Mouse (Mus musculus) urinary bladder, postnatal 36 days (tissue): ENCODE results near the gene Trim29.

Experiments
- DNase-seq, 2 experiments: peaks; one replicate each; pipeline ENCODE4 v3.0.0; 2022; ENCODE audit warnings: low spot score in 2 of 2, mixed read lengths in 1 of 2

Trim29 gene

DNA sequence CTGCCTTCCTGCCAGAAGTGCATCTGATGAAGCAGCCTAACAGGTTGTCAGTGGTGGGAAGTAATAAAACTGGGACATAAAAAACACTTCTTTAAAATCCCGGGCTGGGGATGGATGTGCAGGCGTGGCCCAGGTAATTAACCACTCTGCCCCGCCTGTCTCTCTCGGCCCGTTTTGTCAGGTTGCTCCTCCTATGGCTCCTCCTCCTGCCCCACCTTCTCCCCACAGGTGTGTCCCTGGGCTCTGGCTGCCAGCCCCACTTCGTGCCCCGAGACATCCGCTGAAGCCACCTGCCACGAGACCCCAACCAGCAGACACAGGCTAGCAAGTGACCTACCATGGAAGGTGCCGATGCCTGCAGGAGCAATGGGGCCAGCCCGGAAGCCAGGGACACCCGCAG, at the start of gene Trim29:
Gene Trim29 (plus strand): TSS at position 311 of the 400 bp plus-strand sequence.
- DNase-seq, result peak; percentile 57 to 62

DNA sequence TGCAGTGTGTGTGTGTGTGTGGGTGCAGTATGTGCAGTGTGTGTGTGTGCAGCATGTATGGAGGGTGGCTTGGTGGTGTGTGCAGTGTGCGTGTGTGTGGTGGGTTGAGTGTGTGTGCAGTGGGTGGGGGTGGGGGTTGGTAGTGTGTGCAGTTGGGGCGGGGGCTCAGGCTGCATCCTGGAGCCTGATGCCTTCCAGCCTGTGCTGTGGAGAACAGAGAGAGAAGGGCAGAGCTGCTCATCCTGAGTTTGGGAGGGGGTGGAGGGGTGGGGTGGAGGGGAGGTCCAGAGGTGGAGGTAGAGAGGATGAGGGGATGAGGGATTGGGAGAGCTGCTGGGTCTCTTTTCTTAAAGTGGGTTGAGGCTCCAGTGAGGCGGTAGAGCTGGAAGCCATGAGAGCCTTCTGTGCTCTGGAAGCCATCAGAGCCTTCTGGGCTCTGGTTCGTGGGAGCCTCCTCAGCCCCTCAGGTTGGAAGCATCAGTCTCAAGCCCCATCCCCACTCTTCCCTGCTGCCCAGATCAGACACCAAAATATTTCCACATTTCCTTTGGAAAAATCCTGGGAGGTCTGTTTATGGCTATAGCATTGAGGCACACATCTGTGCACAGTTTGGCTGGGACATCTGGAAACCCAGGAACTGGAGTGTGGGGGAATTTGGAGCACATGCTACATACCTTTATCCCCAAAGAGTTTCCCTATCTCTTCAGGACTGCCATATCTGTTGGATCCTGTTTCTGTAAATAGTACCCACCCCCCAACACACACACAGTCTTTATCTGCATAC, 49.3 kb upstream of the Trim29 start:
- DNase-seq, result no peak

DNA sequence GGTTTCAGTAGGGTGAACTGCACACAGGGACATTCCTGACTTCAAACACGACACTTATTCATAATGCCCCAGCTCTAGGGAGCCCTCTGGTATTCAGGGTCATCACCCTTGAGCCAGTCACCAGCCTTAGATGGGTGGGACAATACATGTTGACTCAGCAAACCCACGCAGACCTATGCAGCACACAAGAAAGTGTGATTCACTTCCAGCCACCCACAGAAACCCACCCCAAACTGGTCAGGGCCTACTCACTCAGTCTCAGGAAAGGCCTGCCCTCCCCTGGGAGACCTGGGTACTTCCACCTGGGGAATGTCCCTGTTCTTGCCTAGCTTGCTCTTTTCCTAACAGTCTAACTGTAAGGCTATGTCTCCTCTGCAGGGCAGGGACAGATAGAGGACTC, 48.7 kb upstream of the Trim29 start:
- DNase-seq, result no peak

DNA sequence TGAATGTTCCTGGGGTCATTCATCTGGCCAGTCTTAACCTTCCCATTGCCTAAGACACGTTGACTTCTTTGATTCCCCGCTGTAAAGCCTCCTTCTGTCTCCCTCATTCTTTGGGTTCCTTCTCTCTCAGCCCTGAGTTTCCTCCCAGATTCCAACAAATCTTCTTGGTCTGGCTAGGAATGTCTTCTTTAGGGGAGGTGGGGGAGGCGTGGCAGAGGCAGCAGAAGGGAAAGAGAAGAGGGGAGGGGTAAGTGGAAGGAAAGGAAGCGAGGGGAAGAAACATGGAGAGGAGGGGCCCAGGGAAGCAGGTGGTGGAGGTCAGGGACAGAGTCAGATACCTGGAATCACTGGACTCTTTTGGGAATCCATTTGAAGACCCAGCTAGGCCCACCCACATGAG, 48.3 kb upstream of the Trim29 start:
- DNase-seq, result no peak

DNA sequence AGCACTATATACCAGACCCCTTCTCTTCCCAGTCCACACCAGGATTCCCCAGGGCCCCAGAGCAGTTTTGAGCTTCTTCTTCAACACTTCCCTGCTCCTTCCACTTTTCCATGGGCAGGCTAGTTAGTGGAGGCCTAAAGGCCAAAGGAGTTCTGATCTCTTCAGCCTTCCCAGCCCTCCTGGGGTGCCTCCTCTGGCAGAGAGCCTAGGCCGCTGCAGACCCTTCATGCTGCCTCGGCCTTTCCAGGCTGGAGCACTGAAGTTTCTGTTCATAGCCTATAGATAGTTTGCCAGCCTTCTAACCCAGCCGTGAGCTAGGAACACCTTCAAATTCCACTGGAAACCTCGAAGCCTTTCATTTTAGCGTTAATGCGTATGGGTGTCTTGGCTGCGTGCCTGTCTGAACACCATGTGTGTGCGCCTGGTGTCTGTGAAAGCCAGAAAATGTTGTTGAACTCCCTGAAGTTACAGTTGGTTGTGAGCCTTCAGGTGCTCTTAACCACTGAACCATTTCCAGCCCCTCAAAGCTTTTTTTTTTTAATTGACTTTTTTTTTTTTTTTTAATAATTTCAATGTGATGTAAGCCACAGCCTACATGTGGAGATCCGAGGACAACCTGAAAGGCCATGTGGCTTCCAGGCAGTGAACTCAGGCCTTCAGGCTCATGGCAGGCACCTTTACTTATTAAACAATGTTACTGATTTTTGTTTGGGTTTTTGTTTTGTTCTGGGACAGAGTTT, 47.7 kb upstream of the Trim29 start:
- DNase-seq, result no peak

DNA sequence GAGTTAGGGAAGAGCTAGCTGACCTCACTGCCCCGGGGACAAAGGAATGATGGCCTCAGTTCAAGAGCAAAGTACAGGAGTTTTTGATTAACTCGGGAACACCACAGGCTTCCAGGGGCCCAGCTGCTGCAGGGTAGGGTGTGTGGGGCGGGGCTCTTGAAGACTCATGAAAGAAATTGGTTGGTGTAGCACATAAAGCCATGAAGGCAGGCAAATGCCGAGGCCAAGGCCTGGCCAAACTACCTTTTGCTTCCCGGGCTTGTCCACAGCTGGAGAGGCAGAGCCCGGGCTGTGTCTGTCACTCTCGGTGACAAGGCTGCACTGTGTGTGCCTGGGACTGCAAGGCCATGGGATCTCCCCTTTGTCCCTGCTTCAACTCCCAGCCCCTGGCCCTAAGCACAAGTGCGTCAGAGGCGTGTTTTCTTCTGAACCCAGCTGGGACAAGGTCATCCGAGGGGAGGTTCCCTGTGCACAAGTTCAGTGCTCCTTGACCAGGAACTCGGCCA, 46.6 kb upstream of the Trim29 start:
- DNase-seq, result peak in 1 of 2 experiments; percentile 45

DNA sequence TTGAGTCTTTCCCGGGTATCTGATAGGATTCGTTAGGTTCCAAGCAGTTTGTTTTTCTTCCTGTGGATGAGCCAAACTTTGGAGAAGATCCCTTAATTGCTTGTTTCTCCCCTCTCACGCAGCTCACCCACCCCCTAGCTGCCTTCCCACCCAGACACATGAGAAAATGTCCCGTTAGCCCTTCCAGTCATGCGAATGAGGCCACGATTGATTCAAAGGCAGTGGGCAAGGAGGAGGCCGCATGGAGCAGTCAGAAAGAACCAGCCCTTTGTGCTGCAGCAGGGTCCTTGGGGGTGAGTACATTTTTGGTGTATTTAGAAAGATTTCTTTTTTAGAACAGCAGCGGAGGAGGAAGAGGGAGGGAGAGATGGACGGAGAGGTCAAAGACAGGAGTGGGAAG, 45.5 kb upstream of the Trim29 start:
- no peak for DNase-seq

DNA sequence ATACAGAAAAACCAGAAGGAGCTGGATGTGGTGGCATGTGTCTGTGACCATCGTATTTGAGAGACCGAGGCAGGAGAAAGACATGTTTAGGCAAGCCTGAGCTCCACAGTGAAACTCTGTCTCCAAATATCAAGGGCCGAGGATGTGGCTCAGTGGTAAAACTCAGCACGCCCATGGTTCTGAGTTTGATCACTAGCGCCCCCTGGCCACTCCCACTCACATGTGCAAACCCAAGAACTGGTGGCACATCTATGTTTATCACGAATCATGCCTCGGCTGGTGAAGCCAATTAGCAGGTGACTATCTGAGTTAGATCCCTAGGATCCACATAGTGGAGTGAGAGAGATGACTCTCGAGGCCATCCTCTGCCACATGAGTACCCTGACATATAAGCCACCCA, 43.3 kb upstream of the Trim29 start:
- DNase-seq, result no peak

DNA sequence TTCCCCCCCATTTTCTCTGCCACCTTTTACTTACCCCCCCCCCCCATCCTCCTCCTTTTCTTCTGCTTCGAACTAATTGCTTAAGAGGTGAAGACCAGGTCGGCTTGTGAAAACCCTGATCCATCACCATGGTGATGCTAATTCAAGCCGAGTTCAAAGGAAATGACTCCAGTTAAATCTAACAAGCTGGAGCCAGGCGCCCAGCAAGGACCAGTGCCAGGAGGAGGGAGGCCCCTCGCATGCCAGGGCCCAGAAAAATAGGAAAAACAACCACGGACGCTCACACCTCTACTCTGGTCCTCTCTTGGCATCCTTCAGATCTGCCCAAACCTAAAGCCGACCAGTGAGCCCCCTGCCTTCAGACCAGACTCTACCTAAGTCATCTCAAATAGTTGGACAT, 41.5 kb upstream of the Trim29 start:
- no peak for DNase-seq

DNA sequence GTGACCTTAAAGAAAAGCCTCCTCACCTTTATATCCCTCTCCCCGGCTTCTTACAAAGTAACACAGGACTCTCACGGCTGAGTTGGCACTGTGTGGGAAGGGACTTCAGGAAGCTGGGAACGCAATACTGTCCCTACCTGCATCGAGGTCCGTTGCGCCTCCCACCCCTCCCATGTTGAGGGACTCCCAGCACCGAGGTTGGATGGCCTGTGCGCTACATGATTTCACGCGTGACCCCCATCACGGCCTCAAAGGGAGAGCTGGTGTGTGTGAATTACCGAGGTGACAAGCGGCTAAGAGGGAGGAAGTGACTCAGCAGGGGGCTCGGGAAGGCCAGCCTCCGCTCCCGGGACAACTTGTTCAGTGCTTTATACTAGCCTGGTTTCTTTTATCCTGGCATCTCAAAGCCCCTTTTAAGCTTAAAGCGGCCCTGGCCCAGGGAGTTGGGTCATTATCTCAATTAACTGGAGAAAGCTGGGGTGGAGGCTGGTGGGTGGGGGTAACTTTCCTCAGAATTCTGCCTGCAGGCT, 39.9 kb upstream of the Trim29 start:
- no peak for DNase-seq

DNA sequence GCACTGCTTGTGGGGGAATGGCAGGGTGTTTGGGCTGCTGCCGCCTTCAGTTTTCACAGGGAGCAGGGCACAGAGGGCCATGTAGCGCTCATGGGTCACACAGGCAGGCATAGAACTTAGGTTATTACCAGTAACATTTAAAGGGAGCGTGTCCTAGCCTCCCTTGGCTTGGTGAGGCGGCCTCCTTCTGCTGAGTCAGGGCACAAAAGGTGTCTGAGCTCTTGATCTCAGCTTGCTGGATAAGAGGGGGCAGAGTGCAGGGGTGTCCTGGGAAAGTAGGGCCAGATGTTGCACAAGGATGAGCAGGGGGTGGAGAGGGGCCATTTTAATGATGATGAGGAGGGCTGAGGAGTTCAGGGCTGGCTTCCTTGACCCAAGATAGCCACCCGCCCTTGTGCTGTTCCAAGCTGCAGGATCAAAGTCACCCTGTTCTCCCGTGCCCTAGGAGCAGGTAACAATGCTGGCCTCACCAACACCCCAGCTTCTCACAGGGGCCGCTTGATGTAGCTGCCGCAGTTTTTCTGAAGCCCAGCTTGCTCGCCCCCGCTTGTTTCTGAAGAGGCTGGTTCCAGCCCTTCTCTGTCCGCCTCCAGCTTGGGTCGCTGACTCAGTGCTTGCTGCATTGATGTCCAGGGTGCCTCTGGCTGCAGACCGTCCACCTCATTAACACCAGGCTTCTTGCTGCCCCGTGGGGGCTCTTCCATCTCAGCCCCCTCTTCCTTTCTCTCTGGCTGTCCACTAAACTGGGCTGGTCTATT, 38.7 kb upstream of the Trim29 start:
- DNase-seq, result no peak

DNA sequence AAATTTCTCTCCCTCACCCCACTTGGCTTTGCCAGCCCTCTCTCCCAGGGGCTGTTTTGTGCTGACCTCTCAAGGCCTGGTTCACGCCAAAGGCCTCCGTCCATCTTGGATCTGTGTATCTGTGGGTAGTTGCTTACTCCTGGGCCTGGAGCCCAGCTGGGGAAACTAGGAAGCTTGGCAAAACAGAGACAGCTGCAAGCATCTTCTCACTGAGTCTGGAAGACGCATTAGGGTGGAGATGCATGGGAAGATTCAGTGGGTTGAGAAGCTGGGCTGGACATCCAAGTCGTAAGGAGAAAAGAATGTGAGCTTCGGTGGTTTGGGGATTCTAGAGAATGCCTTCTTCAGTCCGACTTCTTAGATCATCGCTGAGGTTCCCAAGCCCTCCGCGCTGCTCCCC, 36.9 kb upstream of the Trim29 start:
- DNase-seq, result no peak

DNA sequence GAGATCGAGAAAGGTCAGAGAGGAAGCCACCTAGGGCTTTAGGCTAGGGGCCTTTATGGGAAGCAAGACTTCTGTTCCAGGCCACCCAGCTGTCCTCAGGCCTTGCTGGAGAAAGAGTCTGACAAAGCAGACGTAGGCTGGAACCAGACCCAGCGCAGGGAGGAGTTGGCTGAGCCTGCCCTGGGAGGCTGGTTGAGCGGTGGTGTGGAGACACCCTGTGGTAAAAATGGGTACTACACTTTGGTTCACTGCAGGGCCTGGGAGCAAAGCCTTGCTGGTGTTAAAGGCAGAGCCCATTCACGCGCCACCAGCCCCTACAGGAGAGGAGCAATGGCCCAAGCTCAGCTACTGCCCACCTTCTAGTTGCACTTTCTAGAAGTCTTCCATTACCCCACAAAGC, 26.4 kb upstream of the Trim29 start:
- peak; percentile 73 to 79 for DNase-seq

DNA sequence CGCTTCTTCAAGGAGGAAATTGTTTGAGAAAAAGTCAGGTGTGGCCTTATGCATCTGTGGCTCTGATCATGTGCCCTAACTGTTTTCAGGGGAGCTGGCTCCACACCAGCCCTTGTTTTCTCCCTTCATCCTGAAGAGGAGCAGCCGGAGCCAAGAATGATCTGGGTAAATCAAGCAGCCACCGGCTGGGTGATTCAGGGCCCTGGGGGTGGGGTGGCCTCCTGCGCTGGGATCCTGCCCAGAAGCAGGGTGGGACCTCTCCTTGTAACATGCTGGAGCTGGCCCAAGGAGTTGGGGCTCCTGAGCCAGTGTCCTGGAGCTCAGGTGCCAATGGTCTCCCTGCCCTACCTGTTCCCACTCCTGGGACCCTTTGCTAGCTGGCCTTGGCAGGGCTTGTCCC, 25.4 kb upstream of the Trim29 start:
- DNase-seq, result peak in 1 of 2 experiments; percentile 58

DNA sequence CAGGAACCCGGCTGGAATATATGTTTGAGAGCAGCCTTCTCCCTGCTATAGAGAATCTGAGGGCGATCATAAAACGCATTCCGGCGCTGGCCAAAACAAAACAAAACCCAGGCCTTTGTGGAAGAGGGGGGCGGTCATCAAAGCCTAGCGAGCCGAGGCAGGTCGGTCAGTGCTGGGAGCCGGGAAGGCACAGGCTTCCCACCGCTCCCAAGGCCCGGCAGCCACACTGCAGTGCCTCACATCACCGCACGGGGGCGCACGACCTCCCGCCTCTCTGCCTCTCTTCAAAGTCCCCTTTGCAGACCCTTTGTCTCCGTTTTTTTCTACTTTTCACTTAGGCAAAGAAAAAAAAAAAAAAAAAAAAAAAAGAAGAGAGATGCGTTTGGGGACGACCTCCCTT, 23.8 kb upstream of the Trim29 start:
- DNase-seq, result peak in 1 of 2 experiments; percentile 65

DNA sequence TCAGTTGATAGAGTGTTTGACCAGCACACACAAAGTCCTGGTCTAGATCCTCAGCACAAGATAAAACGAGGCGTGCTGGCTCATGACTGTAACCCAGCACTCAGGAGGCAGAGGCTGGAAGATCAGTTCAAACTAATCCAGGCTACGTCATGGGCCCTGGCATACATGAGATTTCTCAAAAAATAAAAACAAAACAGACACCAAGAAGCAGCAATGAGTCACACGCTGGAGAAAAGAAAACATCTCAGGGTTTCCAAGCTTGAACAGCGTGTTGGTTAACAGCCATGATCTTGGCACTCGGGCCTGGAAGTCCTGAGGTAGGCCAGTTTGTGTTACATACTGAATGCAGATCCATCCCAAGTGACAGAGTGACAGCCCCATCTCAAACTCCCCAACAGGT, 17.6 kb upstream of the Trim29 start:
- DNase-seq, result no peak

DNA sequence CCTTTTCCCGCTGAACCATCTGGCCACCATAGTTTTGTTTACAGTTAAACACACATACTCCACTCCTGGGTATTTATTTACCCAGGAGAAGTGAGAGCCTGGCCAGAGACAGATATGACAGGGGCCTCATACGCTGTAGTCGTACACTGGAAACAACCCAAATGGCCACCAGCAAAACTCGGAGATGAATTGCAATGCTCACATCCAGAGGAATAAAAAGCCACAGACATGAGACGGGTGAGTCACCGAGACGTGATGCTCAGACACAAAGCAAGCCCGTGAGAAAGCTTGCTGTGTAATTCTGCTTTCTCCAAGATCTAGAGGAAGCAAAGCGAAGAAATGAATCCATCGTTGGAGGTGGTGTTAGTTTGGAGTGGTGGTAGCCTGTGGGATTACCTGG, 10.3 kb upstream of the Trim29 start:
- no peak for DNase-seq

DNA sequence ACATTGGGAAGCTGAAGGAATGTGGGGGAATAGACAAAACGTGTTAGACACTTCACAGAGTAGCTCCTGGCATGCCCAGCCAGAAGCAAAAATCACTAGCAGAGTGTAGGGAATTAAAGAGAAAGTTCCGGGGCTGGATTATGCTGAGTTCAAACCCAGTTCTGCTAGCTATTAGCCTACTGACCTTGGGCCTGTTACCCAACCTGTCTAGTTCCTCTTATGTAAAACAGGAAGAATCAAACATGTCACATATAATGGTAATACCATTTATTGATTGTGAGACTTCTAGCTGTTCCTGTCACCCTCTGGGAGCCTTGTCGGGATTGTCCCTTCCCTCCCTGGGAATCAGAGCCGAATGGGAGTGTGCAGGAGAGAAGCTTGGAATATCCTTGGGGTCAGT, 7.7 kb upstream of the Trim29 start:
- no peak for DNase-seq

DNA sequence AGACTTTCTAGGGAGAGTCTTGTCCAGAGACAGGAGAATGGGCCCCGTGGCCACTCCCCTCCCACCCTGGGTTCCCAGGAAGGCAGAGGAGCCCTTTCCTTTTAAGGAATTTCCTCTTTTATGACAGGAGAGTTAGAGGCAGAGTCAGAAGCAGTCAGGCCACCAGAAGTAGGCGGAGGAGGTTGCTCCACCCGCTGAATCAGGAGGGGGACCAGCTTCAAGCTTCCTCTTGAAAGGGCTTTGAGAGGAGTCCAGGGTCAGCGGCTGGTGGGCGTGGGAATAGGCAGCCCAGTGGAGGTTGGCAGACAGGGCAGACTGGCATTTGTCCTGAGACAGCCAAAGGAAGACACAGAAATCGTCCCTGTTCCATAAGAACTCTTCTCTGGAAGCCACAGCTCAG, 4.8 kb upstream of the Trim29 start:
- no peak for DNase-seq

DNA sequence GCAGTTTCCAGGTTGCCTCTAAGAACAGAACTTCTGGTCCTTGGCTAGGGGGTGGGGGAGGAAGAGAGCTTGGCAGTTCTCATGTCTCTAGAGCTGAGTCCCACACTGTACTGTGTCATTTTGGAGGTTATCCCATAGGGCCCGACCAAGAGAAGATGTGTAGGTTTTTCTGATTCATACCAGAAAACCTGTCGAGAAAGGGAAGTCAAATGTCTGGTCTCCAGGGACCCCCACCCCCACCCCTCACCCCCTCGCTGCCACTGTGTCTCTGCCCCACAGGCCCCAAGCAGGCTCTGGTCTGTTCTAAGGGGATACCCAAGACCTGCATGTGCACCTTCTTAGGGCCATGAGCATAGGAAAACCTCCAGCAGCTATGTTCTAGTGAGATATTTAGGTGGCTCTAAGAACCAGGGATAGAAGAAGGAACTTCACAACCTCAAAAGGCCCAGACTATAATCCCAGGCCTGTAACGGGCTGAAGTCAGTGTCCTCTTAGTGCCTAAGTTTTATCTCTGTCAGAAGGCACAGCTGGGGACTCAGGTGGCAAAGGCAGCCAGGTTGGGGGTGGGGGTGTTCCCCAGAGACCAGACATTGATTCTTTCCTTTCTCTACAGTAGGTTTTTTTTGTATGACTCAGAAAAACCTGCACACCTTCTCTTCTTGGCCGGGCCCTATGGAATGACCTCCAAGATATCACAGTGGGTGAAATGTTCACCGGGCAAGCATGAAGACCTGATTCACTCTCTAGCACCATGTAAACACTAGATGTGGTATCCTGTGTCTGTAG, 1.4 kb upstream of the Trim29 start:
- no peak for DNase-seq

DNA sequence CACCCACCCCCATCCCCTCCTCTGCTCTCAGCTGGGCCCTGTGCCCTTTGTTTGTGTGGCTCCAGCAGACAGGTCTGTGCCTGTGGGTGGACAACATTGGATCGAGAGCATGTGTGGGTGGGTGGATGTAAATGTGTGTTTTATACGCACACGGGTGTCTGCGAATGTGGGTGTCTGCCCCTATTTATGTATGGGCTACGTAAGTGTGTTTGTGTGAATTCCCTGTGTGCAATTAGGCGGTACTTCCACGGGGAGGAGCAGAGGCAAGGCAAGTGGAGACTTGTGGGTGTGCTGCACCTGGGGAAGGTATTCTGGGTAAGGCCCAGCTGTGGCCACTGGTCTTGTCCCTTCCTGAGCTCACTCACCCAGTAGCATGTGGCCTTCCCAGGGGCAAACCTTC, 1.5 kb downstream of the Trim29 start:
- peak; percentile 46 to 65 for DNase-seq
